Mouse (Mus musculus): ENCODE data around the gene Atxn7l3.

The Atxn7l3 gene

DNA sequence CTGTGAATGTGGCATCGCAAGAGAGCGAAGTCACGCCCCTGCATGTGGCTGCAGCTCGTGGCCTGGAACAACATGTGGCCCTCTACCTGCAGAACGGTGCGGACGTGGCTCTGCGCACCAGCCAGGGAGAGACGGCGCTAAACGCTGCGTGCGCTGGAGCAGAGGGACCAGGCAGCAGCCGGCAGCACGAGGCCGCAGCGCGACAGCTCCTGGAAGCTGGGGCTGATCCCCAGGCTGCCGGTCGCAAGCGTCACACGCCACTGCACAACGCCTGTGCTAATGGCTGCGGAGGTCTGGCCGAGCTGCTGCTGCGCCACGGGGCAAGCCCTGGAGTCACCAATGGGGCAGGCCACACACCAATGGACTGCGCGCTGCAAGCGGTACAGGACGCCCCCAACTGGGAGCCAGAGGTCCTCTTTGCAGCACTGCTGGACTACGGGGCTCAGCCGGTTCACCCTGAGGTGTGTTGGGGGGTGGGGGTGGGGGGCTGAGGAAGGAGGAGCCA, 20.0 kb downstream of the Atxn7l3 start:
- Histone ChIP-seq H3K9me3 (ENCODE audit: low read length) (no peaks in the 10 kb centered on the region), H3K36me3 (ENCODE audit: insufficient read depth, low read length) (no peaks in the 10 kb centered on the region), H3K4me3 (replicated peaks; ENCODE audit: low read length) (peak overlapping the region; percentile 73), H3K27me3 (ENCODE audit: insufficient read depth, low read length) (peaks cover 30% of the 10 kb centered on the region), H3K4me1 (replicated peaks; ENCODE audit: low read depth, low read length) (peaks cover 58% of the 10 kb centered on the region)
- no peak for TF ChIP-seq CTCF (conservative IDR thresholded peaks at IDR 0.05; ENCODE audit: low read length)
- TF ChIP-seq NANOG (IDR thresholded peaks at IDR 0.05; ENCODE audit: borderline replicate concordance, low read length): no peak
- no peak for TF ChIP-seq POU5F1 (IDR thresholded peaks at IDR 0.05; ENCODE audit: borderline replicate concordance, low read length)

DNA sequence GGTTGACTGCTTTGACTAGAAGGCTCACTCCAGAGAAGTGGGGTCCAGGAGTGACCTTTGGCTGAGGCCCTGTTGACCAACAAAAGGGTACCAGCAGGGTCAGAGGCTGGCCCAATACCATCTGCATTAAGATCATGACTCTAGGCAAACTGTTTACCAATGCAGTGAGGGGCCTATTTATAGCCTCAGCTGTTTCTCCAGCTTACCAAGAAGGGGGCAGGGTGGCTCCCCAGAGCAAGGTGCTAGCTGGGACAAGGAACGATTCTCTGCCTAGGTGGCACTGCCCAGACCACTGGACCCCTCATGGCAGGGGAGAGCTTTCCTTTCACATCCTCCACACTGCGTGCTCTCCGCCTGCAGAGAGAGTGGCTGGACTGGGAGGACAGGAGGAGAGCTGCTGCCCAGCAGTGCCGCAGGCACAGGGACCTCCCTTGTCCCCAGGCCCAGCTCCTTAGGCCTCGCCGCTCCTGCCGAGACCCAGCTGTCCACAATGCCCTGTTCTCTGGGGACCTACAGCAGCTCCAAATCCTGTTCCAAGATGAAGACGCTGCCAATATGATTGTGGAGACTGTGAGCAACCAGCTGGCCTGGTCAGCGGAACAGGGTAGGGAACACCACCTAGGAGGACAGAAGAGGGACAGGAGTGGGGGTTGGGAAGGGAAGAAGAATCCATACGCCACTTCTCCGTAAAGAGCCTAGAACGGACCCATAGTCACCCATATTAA, 27.7 kb downstream of the Atxn7l3 start, which contains the start of gene Asb16:
Gene Asb16 (plus strand): TSS at position 224 of the 725 bp plus-strand sequence.
- Histone ChIP-seq H3K9me3 (ENCODE audit: low read length) (no peaks in the 10 kb centered on the region), H3K36me3 (ENCODE audit: insufficient read depth, low read length) (peaks cover 17% of the 10 kb centered on the region), H3K4me1 (replicated peaks; ENCODE audit: low read depth, low read length) (peaks cover 73% of the 10 kb centered on the region), H3K27me3 (ENCODE audit: insufficient read depth, low read length) (peaks cover 12% of the 10 kb centered on the region; the same call in 1 of the 2 replicates), H3K4me3 (replicated peaks; ENCODE audit: low read length) (peak within 1 kb of the TSS; percentile 20; the same call in 1 of the 2 replicates)
- TF ChIP-seq CTCF (conservative IDR thresholded peaks at IDR 0.05; ENCODE audit: low read length) (no peak), POU5F1 (IDR thresholded peaks at IDR 0.05; ENCODE audit: borderline replicate concordance, low read length) (no peak), NANOG (IDR thresholded peaks at IDR 0.05; ENCODE audit: borderline replicate concordance, low read length) (no peak)

DNA sequence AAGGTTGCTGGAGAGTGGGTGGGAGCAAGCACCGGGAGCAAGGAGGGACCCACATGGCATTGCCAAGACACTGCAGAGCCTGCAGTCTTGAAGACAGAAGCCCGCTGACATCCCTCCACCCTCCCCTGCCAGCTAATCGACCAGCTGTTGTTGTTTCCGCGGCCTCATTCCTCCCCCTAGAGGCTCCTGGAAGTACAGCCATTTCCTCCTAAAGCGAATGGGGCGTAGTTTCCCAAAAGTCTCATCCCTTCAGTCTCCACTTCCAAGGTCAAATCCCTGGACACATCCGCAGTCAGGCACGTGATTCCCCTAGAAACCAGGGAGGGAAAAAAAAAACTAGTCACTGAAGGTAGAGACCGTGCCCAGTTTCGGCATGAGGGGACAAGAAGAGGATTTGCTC, 29.0 kb downstream of the Atxn7l3 start:
- TF ChIP-seq NANOG (IDR thresholded peaks at IDR 0.05; ENCODE audit: borderline replicate concordance, low read length) (no peak), POU5F1 (IDR thresholded peaks at IDR 0.05; ENCODE audit: borderline replicate concordance, low read length) (no peak), CTCF (conservative IDR thresholded peaks at IDR 0.05; ENCODE audit: low read length) (peak; percentile 55)
- H3K4me1 ChIP-seq (replicated peaks; ENCODE audit: low read depth, low read length): peaks cover 78% of the 10 kb centered on the region
- H3K9me3 ChIP-seq (ENCODE audit: low read length): no peaks in the 10 kb centered on the region
- H3K36me3 ChIP-seq (ENCODE audit: insufficient read depth, low read length): peaks cover 29% of the 10 kb centered on the region
- H3K27me3 ChIP-seq (ENCODE audit: insufficient read depth, low read length): peaks cover 5% of the 10 kb centered on the region; the same call in 1 of the 2 replicates
- no peak overlapping the region for H3K4me3 ChIP-seq (replicated peaks; ENCODE audit: low read length)

DNA sequence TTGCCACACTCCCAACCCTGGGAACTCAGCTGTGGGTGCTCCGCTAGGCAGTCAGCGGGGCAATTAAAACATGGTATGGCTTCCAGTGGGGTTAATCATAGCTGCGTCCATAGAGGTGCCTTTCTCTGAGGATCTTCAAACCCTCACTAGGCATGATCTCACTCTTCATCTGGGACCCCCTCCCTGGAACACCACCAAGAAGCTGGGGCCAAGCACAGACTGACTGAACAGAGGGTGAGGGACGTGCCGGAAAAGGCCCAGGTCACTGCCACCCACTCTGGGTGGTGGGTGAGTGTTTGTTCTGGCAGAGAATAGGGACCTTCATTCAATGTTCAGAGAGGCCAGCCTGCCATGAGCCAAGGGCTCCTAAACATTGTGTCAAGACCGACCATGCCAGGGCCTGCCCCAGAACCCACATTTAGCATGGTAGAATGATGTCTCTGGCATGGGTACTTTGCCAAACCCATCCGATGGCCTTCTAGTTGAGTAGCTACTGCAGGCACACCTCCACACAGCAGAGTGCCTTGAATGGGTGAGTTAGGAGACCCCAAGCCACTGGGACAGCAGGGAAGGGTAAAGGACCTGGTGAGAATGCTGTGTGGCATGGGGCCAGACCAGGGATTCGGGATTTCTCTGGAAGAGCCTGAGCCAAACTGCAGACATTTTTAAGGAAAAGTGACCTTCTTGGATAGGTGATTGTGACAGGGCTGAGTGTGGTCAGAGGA, 29.6 kb downstream of the Atxn7l3 start:
- peaks cover 78% of the 10 kb centered on the region for H3K4me1 ChIP-seq (replicated peaks; ENCODE audit: low read depth, low read length)
- H3K36me3 ChIP-seq (ENCODE audit: insufficient read depth, low read length): peaks cover 36% of the 10 kb centered on the region
- no peak for TF ChIP-seq NANOG (IDR thresholded peaks at IDR 0.05; ENCODE audit: borderline replicate concordance, low read length)
- no peak for TF ChIP-seq POU5F1 (IDR thresholded peaks at IDR 0.05; ENCODE audit: borderline replicate concordance, low read length)
- TF ChIP-seq CTCF (conservative IDR thresholded peaks at IDR 0.05; ENCODE audit: low read length): no peak
- H3K4me3 ChIP-seq (replicated peaks; ENCODE audit: low read length): peak overlapping the region; percentile 43; the same call in 1 of the 2 replicates
- no peaks in the 10 kb centered on the region for H3K9me3 ChIP-seq (ENCODE audit: low read length)
- no peaks in the 10 kb centered on the region for H3K27me3 ChIP-seq (ENCODE audit: insufficient read depth, low read length)

DNA sequence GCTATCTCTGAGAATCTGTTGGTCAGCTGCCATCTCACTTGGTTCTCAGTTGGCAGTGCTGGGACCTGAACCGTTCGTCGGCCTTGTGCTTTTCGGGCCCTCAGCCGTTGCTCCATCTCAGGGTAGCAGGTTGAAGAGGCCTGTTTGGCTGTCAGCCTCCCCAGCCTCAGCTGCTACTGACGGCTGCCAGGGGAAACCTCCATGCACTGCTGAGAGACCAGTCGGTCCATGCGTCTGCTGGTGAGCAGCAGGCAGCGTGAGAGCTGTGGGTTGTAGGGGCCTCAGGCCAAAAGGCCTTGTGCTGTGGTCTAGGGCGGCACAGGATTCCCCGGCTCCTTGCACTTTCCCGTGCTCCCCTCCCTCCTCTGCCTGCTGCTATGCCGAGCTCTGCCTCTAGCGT, 30.6 kb downstream of the Atxn7l3 start:
- Histone ChIP-seq H3K4me1 (replicated peaks; ENCODE audit: low read depth, low read length) (peaks cover 85% of the 10 kb centered on the region), H3K9me3 (ENCODE audit: low read length) (no peaks in the 10 kb centered on the region), H3K27me3 (ENCODE audit: insufficient read depth, low read length) (no peaks in the 10 kb centered on the region), H3K36me3 (ENCODE audit: insufficient read depth, low read length) (peaks cover 45% of the 10 kb centered on the region), H3K4me3 (replicated peaks; ENCODE audit: low read length) (peak overlapping the region; percentile 45)
- no peak for TF ChIP-seq POU5F1 (IDR thresholded peaks at IDR 0.05; ENCODE audit: borderline replicate concordance, low read length)
- TF ChIP-seq NANOG (IDR thresholded peaks at IDR 0.05; ENCODE audit: borderline replicate concordance, low read length): no peak
- no peak for TF ChIP-seq CTCF (conservative IDR thresholded peaks at IDR 0.05; ENCODE audit: low read length)

DNA sequence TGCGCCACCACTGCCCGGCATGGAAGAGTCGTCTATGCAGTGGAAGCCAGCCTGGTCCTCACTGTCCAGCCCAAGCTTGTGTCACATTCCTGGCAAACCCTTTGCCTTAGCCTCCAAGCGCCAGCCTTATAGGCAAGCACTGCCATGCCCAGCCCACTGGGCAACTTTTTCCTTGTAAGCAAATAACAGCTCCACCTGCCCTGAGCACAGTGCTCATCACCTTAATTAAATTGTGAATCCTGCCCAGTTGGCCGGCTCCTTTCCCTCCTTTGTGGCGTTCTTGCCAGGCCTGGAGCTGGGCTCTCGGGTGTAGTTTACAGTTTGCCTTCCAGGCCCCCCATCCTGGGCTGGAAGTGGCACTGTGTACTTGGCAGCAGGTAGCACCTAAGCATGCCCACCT, 33.2 kb downstream of the Atxn7l3 start:
- TF ChIP-seq CTCF (conservative IDR thresholded peaks at IDR 0.05; ENCODE audit: low read length): no peak
- no peak for TF ChIP-seq NANOG (IDR thresholded peaks at IDR 0.05; ENCODE audit: borderline replicate concordance, low read length)
- TF ChIP-seq POU5F1 (IDR thresholded peaks at IDR 0.05; ENCODE audit: borderline replicate concordance, low read length): no peak
- peaks cover 92% of the 10 kb centered on the region for H3K4me1 ChIP-seq (replicated peaks; ENCODE audit: low read depth, low read length)
- no peak overlapping the region for H3K4me3 ChIP-seq (replicated peaks; ENCODE audit: low read length)
- H3K27me3 ChIP-seq (ENCODE audit: insufficient read depth, low read length): no peaks in the 10 kb centered on the region
- H3K9me3 ChIP-seq (ENCODE audit: low read length): no peaks in the 10 kb centered on the region
- peaks cover 68% of the 10 kb centered on the region for H3K36me3 ChIP-seq (ENCODE audit: insufficient read depth, low read length)

DNA sequence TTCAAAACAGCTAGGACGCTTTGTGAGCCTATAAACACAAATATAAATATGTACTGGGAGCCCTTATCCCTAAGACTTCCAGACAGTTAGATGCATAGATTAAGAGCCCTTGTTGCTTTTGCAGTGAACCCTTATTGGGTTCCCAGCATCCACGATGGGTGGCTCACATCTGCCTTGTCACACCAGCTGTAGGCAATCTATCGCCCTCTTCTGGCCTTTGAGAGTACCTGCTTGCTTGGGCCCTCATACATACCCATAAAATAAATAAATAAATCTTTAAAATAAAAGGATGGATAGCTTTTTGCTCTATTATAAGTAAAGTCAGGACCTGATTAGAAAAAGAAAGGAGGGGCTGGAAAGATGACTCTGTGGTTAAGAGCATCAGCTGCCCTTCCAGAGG, 37.9 kb downstream of the Atxn7l3 start:
- peaks cover 93% of the 10 kb centered on the region for H3K4me1 ChIP-seq (replicated peaks; ENCODE audit: low read depth, low read length)
- H3K27me3 ChIP-seq (ENCODE audit: insufficient read depth, low read length): no peaks in the 10 kb centered on the region
- H3K9me3 ChIP-seq (ENCODE audit: low read length): no peaks in the 10 kb centered on the region; the same call in 1 of the 2 replicates
- H3K4me3 ChIP-seq (replicated peaks; ENCODE audit: low read length): no peak overlapping the region
- peaks cover 96% of the 10 kb centered on the region for H3K36me3 ChIP-seq (ENCODE audit: insufficient read depth, low read length)
- TF ChIP-seq CTCF (conservative IDR thresholded peaks at IDR 0.05; ENCODE audit: low read length) (peak; percentile 62), POU5F1 (IDR thresholded peaks at IDR 0.05; ENCODE audit: borderline replicate concordance, low read length) (no peak)

DNA sequence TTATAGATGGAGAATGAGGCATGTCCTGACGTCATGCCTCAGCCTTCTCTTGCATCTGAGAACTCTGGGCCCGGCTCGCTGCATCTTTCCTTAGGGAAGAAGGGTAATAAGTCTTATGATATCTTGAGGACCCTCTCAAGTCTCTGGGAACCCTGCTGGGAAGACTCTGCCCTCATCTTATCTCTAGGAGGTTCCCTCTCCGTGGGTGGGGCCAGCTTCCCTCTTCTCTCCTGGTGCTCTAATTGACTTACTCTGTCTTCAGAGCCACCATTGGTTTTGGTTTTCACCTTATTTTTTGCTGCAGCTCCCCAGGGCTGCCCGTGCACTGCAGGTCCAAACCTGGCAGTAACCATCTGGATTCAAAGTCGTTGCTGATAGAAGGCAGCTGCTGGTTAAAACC, 38.3 kb downstream of the Atxn7l3 start:
- peaks cover 93% of the 10 kb centered on the region for H3K4me1 ChIP-seq (replicated peaks; ENCODE audit: low read depth, low read length)
- H3K4me3 ChIP-seq (replicated peaks; ENCODE audit: low read length): no peak overlapping the region
- peaks cover 96% of the 10 kb centered on the region for H3K36me3 ChIP-seq (ENCODE audit: insufficient read depth, low read length)
- H3K9me3 ChIP-seq (ENCODE audit: low read length): no peaks in the 10 kb centered on the region; the same call in 1 of the 2 replicates
- TF ChIP-seq NANOG (IDR thresholded peaks at IDR 0.05; ENCODE audit: borderline replicate concordance, low read length): no peak
- TF ChIP-seq CTCF (conservative IDR thresholded peaks at IDR 0.05; ENCODE audit: low read length): no peak
- no peak for TF ChIP-seq POU5F1 (IDR thresholded peaks at IDR 0.05; ENCODE audit: borderline replicate concordance, low read length)
- no peaks in the 10 kb centered on the region for H3K27me3 ChIP-seq (ENCODE audit: insufficient read depth, low read length)

Measured in E14TG2a.4 (cell line).